Mouse (Mus musculus): ENCODE measurements around the gene Myh10. TPM values are rescaled to one million over a fixed set of nuclear protein-coding genes. Genes with fewer than 3 reads are reported as not detected.

Gene Myh10
- total and polyA plus RNA-seq, 3 experiments: 17.9 to 25.9 (median 25.6) TPM

- H3K9ac ChIP-seq (ENCODE audit: low read depth, low read length): no peak overlapping the region
- H3K27me3 ChIP-seq (ENCODE audit: control insufficient read depth, insufficient read depth, low read length): no peaks in the 10 kb centered on the region
- H3K36me3 ChIP-seq (ENCODE audit: control insufficient read depth, insufficient read depth, low read length): peaks cover 41% of the 10 kb centered on the region
- DNase-seq: no peak
- no peaks in the 10 kb centered on the region for H3K79me2 ChIP-seq (replicated peaks; ENCODE audit: control insufficient read depth, insufficient read depth, low read length)
- TF ChIP-seq POLR2A (IDR thresholded peaks at IDR 0.05; ENCODE audit: insufficient read depth, low read depth, low read length) (no peak), EP300 (IDR thresholded peaks at IDR 0.05; ENCODE audit: insufficient read depth, low read depth, low read length) (no peak), CTCF (IDR thresholded peaks at IDR 0.05) (no peak)
- no peak overlapping the region for H3K27ac ChIP-seq
- intact Hi-C loops (cut with DNase I): loop anchor here (5.0 kb wide), 1 partner anchor 37 kb away; the partner anchor contains the start of gene Ndel1
- WGBS: 88% methylated on average over 3 of the region's 3 CpGs
- H3K4me3 ChIP-seq: no peak overlapping the region
- H3K4me1 ChIP-seq (ENCODE audit: control insufficient read depth, insufficient read depth, low read length): no peaks in the 10 kb centered on the region; the same call in 1 of the 2 replicates
These were observed 143.7 kb downstream of the Myh10 start for GRCm38 (mm10) chr11:68835034-68835433.

- DNase-seq: no peak
- no peak overlapping the region for H3K4me3 ChIP-seq
- intact Hi-C loops (cut with DNase I): loop anchor here (5.0 kb wide), 1 partner anchor 33 kb away; the partner anchor contains the start of gene Ndel1
- H3K4me1 ChIP-seq (ENCODE audit: control insufficient read depth, insufficient read depth, low read length): no peaks in the 10 kb centered on the region; the same call in none of the 2 replicates
- H3K36me3 ChIP-seq (ENCODE audit: control insufficient read depth, insufficient read depth, low read length): peaks cover 44% of the 10 kb centered on the region
- H3K79me2 ChIP-seq (replicated peaks; ENCODE audit: control insufficient read depth, insufficient read depth, low read length): no peaks in the 10 kb centered on the region; the same call in 1 of the 2 replicates
- 72% methylated on average over 5 of the region's 5 CpGs for WGBS
- H3K27me3 ChIP-seq (ENCODE audit: control insufficient read depth, insufficient read depth, low read length): no peaks in the 10 kb centered on the region
- no peak overlapping the region for H3K9ac ChIP-seq (ENCODE audit: low read depth, low read length)
- no peak overlapping the region for H3K27ac ChIP-seq
- no peak for TF ChIP-seq POLR2A (IDR thresholded peaks at IDR 0.05; ENCODE audit: insufficient read depth, low read depth, low read length)
- TF ChIP-seq CTCF (IDR thresholded peaks at IDR 0.05): no peak
These were observed 148.2 kb downstream of the Myh10 start for GRCm38 (mm10) chr11:68839606-68840005.

- intact Hi-C loops (cut with DNase I): no loop called here
- WGBS: 25% methylated on average over 7 of the region's 7 CpGs
- Histone ChIP-seq H3K27me3 (ENCODE audit: control insufficient read depth, insufficient read depth, low read length) (no peaks in the 10 kb centered on the region), H3K36me3 (ENCODE audit: control insufficient read depth, insufficient read depth, low read length) (peaks cover 46% of the 10 kb centered on the region), H3K9ac (ENCODE audit: low read depth, low read length) (peak overlapping the region; percentile 48), H3K4me1 (ENCODE audit: control insufficient read depth, insufficient read depth, low read length) (peaks cover 27% of the 10 kb centered on the region), H3K4me3 (peak overlapping the region; percentile 71), H3K27ac (peak overlapping the region; percentile 96), H3K79me2 (replicated peaks; ENCODE audit: control insufficient read depth, insufficient read depth, low read length) (peaks cover 10% of the 10 kb centered on the region)
- DNase-seq: no peak
- TF ChIP-seq POLR2A (IDR thresholded peaks at IDR 0.05; ENCODE audit: insufficient read depth, low read depth, low read length): no peak
- TF ChIP-seq EP300 (IDR thresholded peaks at IDR 0.05; ENCODE audit: insufficient read depth, low read depth, low read length): no peak
- no peak for TF ChIP-seq CTCF (IDR thresholded peaks at IDR 0.05)
These were observed 159.5 kb downstream of the Myh10 start for GRCm38 (mm10) chr11:68850862-68851261.

- Histone ChIP-seq H3K4me1 (ENCODE audit: control insufficient read depth, insufficient read depth, low read length) (peaks cover 23% of the 10 kb centered on the region), H3K9ac (ENCODE audit: low read depth, low read length) (peak overlapping the region; percentile 98), H3K27ac (peak overlapping the region; percentile 96), H3K27me3 (ENCODE audit: control insufficient read depth, insufficient read depth, low read length) (no peaks in the 10 kb centered on the region), H3K79me2 (replicated peaks; ENCODE audit: control insufficient read depth, insufficient read depth, low read length) (peaks cover 6% of the 10 kb centered on the region), H3K4me3 (peak overlapping the region; percentile 71), H3K36me3 (ENCODE audit: control insufficient read depth, insufficient read depth, low read length) (peaks cover 36% of the 10 kb centered on the region)
- intact Hi-C loops (cut with DNase I): loop anchor here (2.0 kb wide), 1 partner anchor 19 kb away; the partner anchor contains the start of gene Ndel1
- under 1% methylated on average over 13 of the region's 13 CpGs for WGBS
- DNase-seq: no peak
- TF ChIP-seq EP300 (IDR thresholded peaks at IDR 0.05; ENCODE audit: insufficient read depth, low read depth, low read length) (no peak), POLR2A (IDR thresholded peaks at IDR 0.05; ENCODE audit: insufficient read depth, low read depth, low read length) (no peak), CTCF (IDR thresholded peaks at IDR 0.05) (no peak)
These were observed 160.5 kb downstream of the Myh10 start for GRCm38 (mm10) chr11:68851644-68852485.

- under 1% methylated on average over 36 of the region's 36 CpGs for WGBS
- peaks cover 20% of the 10 kb centered on the region for H3K4me1 ChIP-seq (ENCODE audit: control insufficient read depth, insufficient read depth, low read length)
- peaks cover 30% of the 10 kb centered on the region for H3K36me3 ChIP-seq (ENCODE audit: control insufficient read depth, insufficient read depth, low read length)
- no peaks in the 10 kb centered on the region for H3K27me3 ChIP-seq (ENCODE audit: control insufficient read depth, insufficient read depth, low read length)
- TF ChIP-seq CTCF (IDR thresholded peaks at IDR 0.05) (no peak), EP300 (IDR thresholded peaks at IDR 0.05; ENCODE audit: insufficient read depth, low read depth, low read length) (no peak), POLR2A (IDR thresholded peaks at IDR 0.05; ENCODE audit: insufficient read depth, low read depth, low read length) (no peak)
- H3K27ac ChIP-seq: peak overlapping the region; percentile 96
- H3K9ac ChIP-seq (ENCODE audit: low read depth, low read length): peak overlapping the region; percentile 98
- peaks cover 4% of the 10 kb centered on the region for H3K79me2 ChIP-seq (replicated peaks; ENCODE audit: control insufficient read depth, insufficient read depth, low read length)
- DNase-seq: peak in 1 of 2 experiments; percentile 87
- intact Hi-C loops (cut with DNase I): loop anchor here (2.0 kb wide), 1 partner anchor 18 kb away; the partner anchor contains the start of gene Ndel1
- peak overlapping the region; percentile 71 for H3K4me3 ChIP-seq
These were observed 161.1 kb downstream of the Myh10 start for GRCm38 (mm10) chr11:68852486-68852901.

All from heart, adult 2 months (tissue).